Mouse (Mus musculus): ENCODE results near the gene Fat3. TPM values are rescaled to one million over a fixed set of nuclear protein-coding genes. Genes with fewer than 3 reads are reported as not detected.

Gene Fat3
- polyA plus RNA-seq, 1 experiment = 42.0 TPM

DNA sequence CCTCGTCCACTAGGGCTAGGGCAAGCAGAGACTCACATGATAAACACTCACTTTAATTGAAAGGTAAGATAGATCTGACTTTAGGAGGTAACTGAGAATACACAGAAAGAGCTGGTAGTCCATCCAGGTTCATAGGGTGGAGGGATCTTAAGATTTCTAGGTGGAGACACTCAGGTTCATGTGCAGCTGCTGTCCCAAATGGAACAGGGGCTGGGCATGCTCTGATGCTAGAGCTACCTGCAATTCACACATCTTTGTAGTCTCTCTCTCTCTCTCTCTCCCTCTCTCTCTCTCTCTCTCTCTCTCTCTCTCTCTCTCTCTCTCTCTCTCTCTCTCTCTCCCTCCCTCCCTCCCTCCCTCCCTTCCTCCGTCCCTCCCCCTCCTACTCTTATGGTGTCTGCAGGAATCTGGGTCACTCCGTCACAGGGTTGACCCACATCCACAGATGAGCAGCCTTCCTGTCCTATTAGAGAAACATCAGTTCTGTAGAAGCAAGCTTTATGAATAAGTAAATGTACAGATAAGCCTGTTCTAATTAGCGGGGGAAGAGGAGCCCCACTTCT is 148.5 kb downstream of the Fat3 start:
- peak; percentile 72 for DNase-seq (ENCODE audit: low read depth)
- TF ChIP-seq POLR2A (IDR thresholded peaks at IDR 0.05; ENCODE audit: borderline replicate concordance, extremely low read depth, insufficient read depth, insufficient read length, poor library complexity, severe bottlenecking) (no peak), CTCF (IDR thresholded peaks at IDR 0.05; ENCODE audit: borderline replicate concordance, extremely low read depth, insufficient read depth, insufficient read length) (no peak)

DNA sequence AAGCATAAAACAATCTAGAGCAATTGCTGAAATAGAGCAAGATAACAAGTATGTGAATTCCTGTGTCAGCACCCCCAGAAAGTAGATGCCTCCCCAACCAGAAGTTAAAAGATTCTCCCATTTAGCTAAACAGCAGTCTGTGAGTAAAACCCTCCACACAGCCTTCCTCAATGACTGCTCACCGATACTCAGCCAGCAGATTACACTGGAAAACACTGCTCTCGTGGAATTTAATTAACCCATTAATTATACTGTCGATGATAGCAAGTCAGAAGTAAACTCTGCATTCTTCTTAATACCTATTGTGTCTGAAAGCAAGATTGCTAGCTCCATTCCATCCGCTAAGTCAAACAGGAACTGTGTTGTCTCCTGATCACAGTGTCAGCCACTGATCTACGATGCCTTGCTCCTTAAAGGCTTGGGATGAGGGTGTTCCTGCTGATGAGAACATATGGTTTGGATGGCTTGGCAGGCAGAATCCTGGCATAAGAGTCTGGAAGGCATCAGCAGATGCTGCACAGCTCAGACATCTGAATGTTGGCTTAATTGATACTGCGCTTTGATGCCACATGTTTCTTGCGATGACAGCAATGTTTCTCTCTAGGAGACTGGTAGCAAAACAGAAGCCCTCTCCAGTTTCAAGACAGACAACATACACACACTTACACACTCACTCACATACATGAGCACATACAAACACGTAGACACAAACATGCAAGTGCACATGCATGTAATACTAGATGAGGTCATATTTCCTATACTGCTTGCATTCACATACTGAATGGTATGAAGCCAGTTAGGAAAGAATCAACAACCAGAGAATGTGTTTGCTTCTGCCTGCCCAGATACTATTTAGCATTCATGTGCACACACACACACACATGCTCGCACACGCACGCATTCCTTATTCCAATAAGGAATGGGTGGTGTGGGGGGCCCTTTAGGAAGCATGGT is 155.9 kb downstream of the Fat3 start:
- DNase-seq (ENCODE audit: low read depth) = peak; percentile 93

DNA sequence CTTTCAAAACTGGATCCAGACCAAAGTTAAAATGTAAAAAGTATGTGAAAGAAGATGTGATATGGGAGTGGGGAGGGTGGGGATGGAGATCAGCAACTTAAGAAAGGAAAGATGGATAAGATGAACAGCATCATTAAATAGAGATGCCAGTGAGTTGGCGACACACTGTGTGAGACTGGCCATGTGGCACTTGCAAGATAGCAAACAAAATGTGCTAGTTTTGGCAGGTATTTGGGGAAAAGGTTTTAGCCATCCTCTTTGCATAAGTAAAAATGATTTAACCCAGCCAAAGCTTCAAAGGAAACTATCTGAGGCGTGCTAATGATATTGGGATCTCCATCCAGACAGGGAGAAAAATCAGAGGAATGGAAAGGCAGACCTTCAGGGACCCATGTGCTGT is 157.9 kb downstream of the Fat3 start:
- DNase-seq (ENCODE audit: low read depth) = peak; percentile 83
- TF ChIP-seq CTCF (IDR thresholded peaks at IDR 0.05; ENCODE audit: borderline replicate concordance, extremely low read depth, insufficient read depth, insufficient read length) (no peak), POLR2A (IDR thresholded peaks at IDR 0.05; ENCODE audit: borderline replicate concordance, extremely low read depth, insufficient read depth, insufficient read length, poor library complexity, severe bottlenecking) (no peak)

More for the DNA sequence above, 155.9 kb downstream of the Fat3 start:
- TF ChIP-seq CTCF (IDR thresholded peaks at IDR 0.05; ENCODE audit: borderline replicate concordance, extremely low read depth, insufficient read depth, insufficient read length) (no peak), POLR2A (IDR thresholded peaks at IDR 0.05; ENCODE audit: borderline replicate concordance, extremely low read depth, insufficient read depth, insufficient read length, poor library complexity, severe bottlenecking) (no peak)

DNA sequence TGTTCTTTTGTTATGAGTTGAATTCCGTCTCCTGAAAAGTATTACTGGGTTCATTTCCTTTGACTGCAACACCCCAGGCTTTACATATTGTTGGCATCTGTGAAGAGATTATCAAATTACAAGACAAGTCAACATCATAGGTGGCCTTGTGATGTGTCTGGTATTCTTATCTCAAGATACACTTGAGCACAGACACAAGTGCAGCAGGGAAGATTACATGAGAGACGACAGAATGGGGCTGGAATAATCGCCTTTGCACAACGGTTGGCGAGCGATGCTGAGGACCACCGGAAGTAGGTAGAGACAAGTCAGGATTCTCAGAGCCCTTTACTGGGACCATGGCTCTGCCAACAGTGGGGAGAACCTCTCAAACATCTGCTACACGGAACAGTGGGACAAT is 158.5 kb downstream of the Fat3 start:
- no peak for DNase-seq (ENCODE audit: low read depth)
- no peak for TF ChIP-seq POLR2A (IDR thresholded peaks at IDR 0.05; ENCODE audit: borderline replicate concordance, extremely low read depth, insufficient read depth, insufficient read length, poor library complexity, severe bottlenecking)
- TF ChIP-seq CTCF (IDR thresholded peaks at IDR 0.05; ENCODE audit: borderline replicate concordance, extremely low read depth, insufficient read depth, insufficient read length) = no peak

DNA sequence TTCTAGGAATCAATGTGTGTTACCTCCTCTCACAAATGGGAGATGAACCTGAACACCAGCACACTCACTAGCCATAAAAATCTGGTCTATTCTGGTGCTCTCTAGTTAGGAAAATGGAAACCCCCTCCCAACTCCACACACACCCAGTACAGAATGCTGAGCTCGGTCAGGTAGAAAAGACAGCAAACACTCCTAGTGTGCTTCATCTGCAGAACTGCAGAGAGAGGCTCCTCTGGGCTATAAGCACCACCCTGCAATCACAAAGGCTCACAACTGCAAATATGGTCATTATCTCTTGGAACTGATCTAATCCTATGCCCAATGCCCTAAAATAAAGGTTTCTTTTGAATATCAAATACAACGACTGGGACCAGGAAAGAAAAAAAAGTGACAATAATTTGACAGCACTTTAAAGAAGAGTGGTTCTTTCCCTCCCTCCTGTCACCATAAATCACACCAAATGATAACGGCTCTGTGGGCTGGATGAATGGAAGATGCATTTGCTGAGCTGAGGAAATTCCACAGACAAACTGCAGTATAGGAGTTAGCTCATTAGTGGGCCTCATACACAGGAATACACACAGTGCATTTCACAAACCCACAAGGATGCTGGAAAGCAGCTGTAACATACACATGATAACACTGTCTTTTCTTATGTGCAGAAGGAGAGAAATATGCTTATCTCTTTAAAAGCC is 170.6 kb downstream of the Fat3 start:
- no peak for TF ChIP-seq POLR2A (IDR thresholded peaks at IDR 0.05; ENCODE audit: borderline replicate concordance, extremely low read depth, insufficient read depth, insufficient read length, poor library complexity, severe bottlenecking)
- no peak for TF ChIP-seq CTCF (IDR thresholded peaks at IDR 0.05; ENCODE audit: borderline replicate concordance, extremely low read depth, insufficient read depth, insufficient read length)
- DNase-seq (ENCODE audit: low read depth) = peak; percentile 71

DNA sequence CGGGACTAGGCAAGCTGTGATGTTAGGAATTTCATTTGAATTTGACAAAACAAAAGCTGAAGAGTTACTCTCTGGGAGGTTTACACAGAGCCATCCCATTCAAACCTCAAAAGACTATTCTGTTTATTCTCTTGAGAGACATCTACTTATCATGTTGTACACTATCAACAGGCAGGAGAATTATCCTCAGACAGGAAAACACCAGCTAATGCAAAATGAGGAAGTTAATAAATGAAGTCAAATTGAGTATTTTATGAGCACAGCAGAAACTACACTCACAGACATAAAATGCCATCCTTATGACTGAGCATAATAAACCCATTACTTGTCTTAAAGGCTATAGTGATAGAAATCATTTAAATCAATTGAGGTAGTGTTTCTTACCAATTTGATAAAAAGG is 182.1 kb downstream of the Fat3 start:
- TF ChIP-seq POLR2A (IDR thresholded peaks at IDR 0.05; ENCODE audit: borderline replicate concordance, extremely low read depth, insufficient read depth, insufficient read length, poor library complexity, severe bottlenecking) (no peak), CTCF (IDR thresholded peaks at IDR 0.05; ENCODE audit: borderline replicate concordance, extremely low read depth, insufficient read depth, insufficient read length) (no peak)
- DNase-seq (ENCODE audit: low read depth) = no peak

DNA sequence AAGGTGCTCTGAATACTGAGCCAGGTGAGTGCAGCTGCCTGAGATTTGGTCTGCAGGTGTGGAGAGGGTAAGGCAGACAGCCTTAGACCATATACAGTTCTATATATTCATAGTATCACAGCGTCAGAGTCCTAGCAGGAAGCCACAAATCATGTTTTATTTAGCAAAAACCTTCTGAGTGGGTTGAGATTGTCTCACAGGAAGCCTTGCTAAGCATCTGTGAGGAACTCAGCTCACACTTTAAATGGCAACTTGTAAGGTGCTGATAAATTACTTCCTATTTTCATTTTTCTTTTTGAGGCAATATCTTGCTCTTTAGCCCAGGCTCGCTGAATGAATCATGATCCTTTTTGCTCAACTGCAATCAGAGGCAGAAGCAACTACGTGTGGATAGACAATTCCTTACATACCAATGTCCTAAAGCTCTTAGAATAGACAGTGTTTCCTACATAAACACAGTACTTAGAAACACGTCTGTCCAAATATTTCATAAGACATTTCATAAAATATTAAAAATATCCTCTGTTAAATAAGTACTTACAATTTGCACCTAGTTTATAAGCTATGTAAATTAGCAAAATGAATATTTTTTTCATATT is 188.4 kb downstream of the Fat3 start:
- TF ChIP-seq POLR2A (IDR thresholded peaks at IDR 0.05; ENCODE audit: borderline replicate concordance, extremely low read depth, insufficient read depth, insufficient read length, poor library complexity, severe bottlenecking) = no peak
- TF ChIP-seq CTCF (IDR thresholded peaks at IDR 0.05; ENCODE audit: borderline replicate concordance, extremely low read depth, insufficient read depth, insufficient read length) = no peak
- DNase-seq (ENCODE audit: low read depth) = no peak

DNA sequence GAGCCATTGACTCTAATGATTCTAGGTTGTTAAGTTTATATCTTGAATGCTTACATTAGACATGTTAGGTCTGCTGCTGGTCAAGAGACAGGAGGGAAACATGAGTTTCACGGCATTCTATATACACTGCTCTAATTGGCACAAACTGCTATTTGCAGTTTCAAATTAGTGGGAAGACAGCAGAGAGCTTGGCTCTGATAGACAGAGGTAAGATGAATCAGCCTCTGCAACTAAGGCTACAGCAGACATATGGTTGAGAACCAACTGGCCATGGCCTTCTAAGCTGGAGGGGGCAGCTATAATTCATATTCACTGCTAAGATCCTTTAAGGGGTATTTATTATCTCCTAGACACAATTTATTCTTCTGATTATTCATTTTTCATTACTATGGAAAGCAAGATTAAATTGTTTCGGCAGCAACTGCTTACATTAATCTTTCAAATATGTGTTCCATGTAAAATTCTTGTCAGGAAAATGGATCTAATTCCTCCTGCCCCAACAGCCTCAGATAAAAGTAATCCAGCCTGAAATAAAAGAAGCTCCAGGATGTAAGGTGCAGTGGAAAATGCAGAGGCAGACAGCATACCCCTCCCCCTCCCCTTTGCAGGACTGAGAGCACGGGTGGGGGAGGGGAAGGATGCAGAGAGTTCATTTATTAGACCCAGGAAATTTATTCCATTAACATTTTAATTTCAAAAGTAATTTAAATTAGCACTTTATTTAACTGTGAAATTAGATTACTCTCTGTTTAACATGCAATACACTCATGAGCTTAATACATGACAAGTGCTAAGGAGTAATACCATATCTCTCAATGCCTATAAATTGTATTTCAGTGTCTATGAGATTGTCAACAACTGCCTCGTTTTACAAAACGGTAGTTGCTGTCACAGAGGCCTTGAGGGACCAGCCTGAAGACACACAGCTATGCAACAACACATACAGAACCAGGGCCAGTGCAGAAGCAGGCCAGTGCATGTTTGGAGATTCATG is 189.9 kb downstream of the Fat3 start:
- no peak for TF ChIP-seq POLR2A (IDR thresholded peaks at IDR 0.05; ENCODE audit: borderline replicate concordance, extremely low read depth, insufficient read depth, insufficient read length, poor library complexity, severe bottlenecking)
- no peak for TF ChIP-seq CTCF (IDR thresholded peaks at IDR 0.05; ENCODE audit: borderline replicate concordance, extremely low read depth, insufficient read depth, insufficient read length)
- DNase-seq (ENCODE audit: low read depth) = peak; percentile 69

DNA sequence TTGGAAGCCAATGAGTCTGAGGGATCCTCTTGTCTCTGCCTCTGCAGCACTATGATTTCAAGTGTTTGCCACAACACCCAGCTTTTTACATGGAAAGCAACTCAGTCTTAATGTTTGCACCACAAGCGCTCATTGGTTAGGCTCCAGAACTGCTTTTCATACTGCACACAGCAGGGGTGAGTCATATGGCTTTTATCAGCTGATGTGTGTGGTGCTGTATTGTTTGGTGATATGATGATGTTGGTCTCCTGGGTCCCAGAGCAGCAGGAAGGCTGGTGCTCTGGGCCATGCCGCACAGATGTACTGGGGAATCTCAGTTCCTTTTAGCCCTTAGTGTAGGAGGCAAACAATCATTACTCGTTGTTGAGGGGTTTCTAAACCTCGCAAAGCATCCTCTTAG is 190.8 kb downstream of the Fat3 start:
- TF ChIP-seq POLR2A (IDR thresholded peaks at IDR 0.05; ENCODE audit: borderline replicate concordance, extremely low read depth, insufficient read depth, insufficient read length, poor library complexity, severe bottlenecking) = no peak
- TF ChIP-seq CTCF (IDR thresholded peaks at IDR 0.05; ENCODE audit: borderline replicate concordance, extremely low read depth, insufficient read depth, insufficient read length) = no peak
- DNase-seq (ENCODE audit: low read depth) = no peak

DNA sequence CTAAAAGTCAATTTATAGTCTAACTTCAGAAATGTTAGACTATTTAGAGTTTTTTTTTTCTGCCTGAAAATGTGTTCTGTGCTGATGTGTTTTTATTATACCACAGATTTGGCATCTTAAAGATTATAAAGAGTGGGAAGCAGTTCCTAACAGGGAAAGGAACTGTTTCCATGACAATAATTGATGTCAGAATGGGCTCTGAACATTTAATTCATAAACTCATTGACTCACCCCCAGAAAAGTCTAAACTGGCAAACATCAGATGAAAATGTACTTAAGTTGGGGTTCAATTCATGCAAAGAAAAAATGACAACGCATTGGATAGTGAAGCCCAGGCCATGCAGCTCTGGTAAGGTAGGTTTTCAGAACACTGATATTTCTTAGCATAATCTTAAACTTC is 193.3 kb downstream of the Fat3 start:
- TF ChIP-seq CTCF (IDR thresholded peaks at IDR 0.05; ENCODE audit: borderline replicate concordance, extremely low read depth, insufficient read depth, insufficient read length) (no peak), POLR2A (IDR thresholded peaks at IDR 0.05; ENCODE audit: borderline replicate concordance, extremely low read depth, insufficient read depth, insufficient read length, poor library complexity, severe bottlenecking) (no peak)
- no peak for DNase-seq (ENCODE audit: low read depth)

Data from brain, embryonic 14.5 days (tissue).